Mouse (Mus musculus) gastrocnemius, postnatal 36 days (tissue): ENCODE results near the gene 1700001J03Rik. TPM values are rescaled to one million over a fixed set of nuclear protein-coding genes. Genes with fewer than 3 reads are reported as not detected.
"Not testable (repeated sequence)": the region's sequence is repeated elsewhere in the genome, so short reads cannot be mapped to it uniquely, and the experiment has no call there.

Source experiments
- DNase-seq, 2 experiments: peaks; one replicate each; pipeline ENCODE4 v3.0.0; 2022
- intact Hi-C: fragments of 180-260 bp; cut with DNase I; formaldehyde crosslinking; loops from one replicate; pipeline ENCODE4 v1.15.1; 2025
- total RNA-seq, 2 experiments: library from RNA; stranded (reverse); gene quantifications; 2 replicates each; pipeline ENCODE4 v1.2.3; 2021

Gene 1700001J03Rik
- total RNA-seq, 2 experiments from 2014 or later = 0.59 to 1.0 TPM

GRCm38 (mm10) chr5:146190093-146190492, 5.0 kb upstream of the 1700001J03Rik start:
- no peak for DNase-seq
- intact Hi-C loops = no loop called here

- DNase-seq = no peak
- intact Hi-C loops = loop anchor here (10.0 kb wide), 1 partner anchor 236 kb away; no protein-coding TSS in a partner anchor
Observed at GRCm38 (mm10) chr5:146188712-146189111, 3.6 kb upstream of the 1700001J03Rik start.

GRCm38 (mm10) chr5:146188144-146188543, 3.0 kb upstream of the 1700001J03Rik start:
- intact Hi-C loops = loop anchor here (10.0 kb wide), 1 partner anchor 237 kb away; no protein-coding TSS in a partner anchor
- DNase-seq = no peak

- intact Hi-C loops = loop anchor here (2.0 to 10.0 kb wide), 2 partner anchors 115 to 237 kb away; no protein-coding TSS in a partner anchor
- DNase-seq = peak; percentile 48 to 50
Observed at GRCm38 (mm10) chr5:146187441-146187840, 2.3 kb upstream of the 1700001J03Rik start.

- intact Hi-C loops, DNase-seq: not testable (repeated sequence)
Observed at GRCm38 (mm10) chr5:146172744-146173143, 12.4 kb downstream of the 1700001J03Rik start.

GRCm38 (mm10) chr5:146170621-146171020, 14.5 kb downstream of the 1700001J03Rik start, which contains the start of gene Gm6309:
TSS of gene Gm6309 (minus strand) at chr5:146170721.
- DNase-seq, intact Hi-C loops: not testable (repeated sequence)

- intact Hi-C loops, DNase-seq: not testable (repeated sequence)
Observed at GRCm38 (mm10) chr5:146160439-146160838, 24.7 kb downstream of the 1700001J03Rik start, which contains the start of gene Gm5565. TSS of gene Gm5565 (minus strand) at chr5:146160539.

- intact Hi-C loops, DNase-seq: not testable (repeated sequence)
Observed at GRCm38 (mm10) chr5:146158326-146158725, 26.8 kb downstream of the 1700001J03Rik start.

GRCm38 (mm10) chr5:146150454-146150853, 34.6 kb downstream of the 1700001J03Rik start:
- intact Hi-C loops = no loop called here
- DNase-seq = no peak

GRCm38 (mm10) chr5:146147903-146148302, 37.2 kb downstream of the 1700001J03Rik start:
- intact Hi-C loops = no loop called here
- DNase-seq = no peak

Other genes starting within 250 kb of the 1700001J03Rik start
- gene Cyp3a25, start 175.7 kb downstream of the 1700001J03Rik start, total RNA-seq = under 1 TPM in 1 of 2 experiments, not detected in 1; 0.18 TPM
- not detected for gene Cyp3a59, start 106.0 kb downstream of the 1700001J03Rik start, total RNA-seq
- not detected for gene Gm5565, start 24.8 kb downstream of the 1700001J03Rik start, total RNA-seq
- gene Gm6309, start 14.6 kb downstream of the 1700001J03Rik start, total RNA-seq = not detected
- 10 to 100 TPM; 29.7 to 35.9 TPM for gene Rnf6, start 36.3 kb upstream of the 1700001J03Rik start, total RNA-seq
- gene Cdk8, start 45.9 kb upstream of the 1700001J03Rik start, total RNA-seq = 10 to 100 TPM; 15.4 to 16.7 TPM
- under 1 TPM; 0.82 to 0.91 TPM for gene Wasf3, start 199.7 kb upstream of the 1700001J03Rik start, total RNA-seq